Mouse (Mus musculus) liver, adult 2 months (tissue): ENCODE results near the gene Gm128. TPM values are rescaled to one million over a fixed set of nuclear protein-coding genes. Genes with fewer than 3 reads are reported as not detected.

Experiments used
- DNase-seq: peaks from one replicate; pipeline ENCODE4 v3.0.0-alpha.2; 2011; ENCODE audit warnings: low read depth, low spot score; ENCODE audit errors: extremely low read depth
- H3K27ac ChIP-seq: fragments of 200-500 bp; replicated peaks from 2 replicates; pipeline ENCODE4 v1.5.1; 2012; ENCODE audit warnings: low read depth, mild to moderate bottlenecking, control low read depth, inconsistent platforms, low read length; ENCODE audit not compliant: insufficient read depth
- H3K27me3 ChIP-seq: fragments of 200-500 bp; 2 replicates; pipeline ENCODE4 v1.6.1; 2012; ENCODE audit warnings: mild to moderate bottlenecking, moderate library complexity, low read length, inconsistent platforms; ENCODE audit not compliant: control insufficient read depth, insufficient read depth
- H3K36me3 ChIP-seq: fragments of 200-500 bp; 2 replicates; pipeline ENCODE4 v1.6.1; 2012; ENCODE audit warnings: low read length, inconsistent platforms; ENCODE audit not compliant: control insufficient read depth, insufficient read depth
- H3K4me1 ChIP-seq: fragments of 200-500 bp; 2 replicates; pipeline ENCODE4 v1.6.1; 2011; ENCODE audit warnings: low read length; ENCODE audit not compliant: control insufficient read depth, insufficient read depth
- H3K4me3 ChIP-seq: fragments of 200-500 bp; 2 replicates; pipeline ENCODE4 v1.5.1; 2011; ENCODE audit warnings: low read depth, mild to moderate bottlenecking, control low read depth, low read length, moderate library complexity; ENCODE audit not compliant: insufficient read depth
- H3K79me2 ChIP-seq: fragments of 200-500 bp; 2 replicates; pipeline ENCODE4 v1.6.1; 2012; ENCODE audit warnings: inconsistent platforms, mild to moderate bottlenecking, low read length, moderate library complexity; ENCODE audit not compliant: control insufficient read depth, insufficient read depth
- H3K9ac ChIP-seq: fragments of 200-500 bp; 2 replicates; pipeline ENCODE4 v1.6.1; 2012; ENCODE audit warnings: low read depth, mild to moderate bottlenecking, control low read depth, inconsistent platforms, low read length
- CTCF ChIP-seq: fragments of 200-500 bp; IDR thresholded peaks from 2 replicates; pipeline ENCODE4 v1.5.1; 2011; ENCODE audit warnings: low read depth, low read length, control low read depth
- POLR2A ChIP-seq: fragments of 200-500 bp; IDR thresholded peaks from 2 replicates; pipeline ENCODE4 v1.6.1; 2011; ENCODE audit warnings: low read length, control low read depth; ENCODE audit not compliant: insufficient read depth; ENCODE audit errors: extremely low read depth
- WGBS: fragments of 180-500 bp; shearing (Covaris S2); methylation state at CpG from one replicate; pipeline ENCODE4 v1.1.7; 2018; 5-methylcytosine and 5-hydroxymethylcytosine counted together
- polyA plus RNA-seq: library from polyadenylated mRNA; depleted of rRNA; stranded (reverse); fragments of >200 nt; gene quantifications from 2 replicates; pipeline ENCODE4 v1.2.3, GENCODE M21; 2012
- total RNA-seq: library from RNA; depleted of rRNA; stranded (reverse); fragments of >200 nt; gene quantifications from 2 replicates; pipeline ENCODE4 v1.2.3, GENCODE M21; 2014

Gene Gm128
- total and polyA plus RNA-seq, 2 experiments: 0.09 TPM; not detected in 1

DNA sequence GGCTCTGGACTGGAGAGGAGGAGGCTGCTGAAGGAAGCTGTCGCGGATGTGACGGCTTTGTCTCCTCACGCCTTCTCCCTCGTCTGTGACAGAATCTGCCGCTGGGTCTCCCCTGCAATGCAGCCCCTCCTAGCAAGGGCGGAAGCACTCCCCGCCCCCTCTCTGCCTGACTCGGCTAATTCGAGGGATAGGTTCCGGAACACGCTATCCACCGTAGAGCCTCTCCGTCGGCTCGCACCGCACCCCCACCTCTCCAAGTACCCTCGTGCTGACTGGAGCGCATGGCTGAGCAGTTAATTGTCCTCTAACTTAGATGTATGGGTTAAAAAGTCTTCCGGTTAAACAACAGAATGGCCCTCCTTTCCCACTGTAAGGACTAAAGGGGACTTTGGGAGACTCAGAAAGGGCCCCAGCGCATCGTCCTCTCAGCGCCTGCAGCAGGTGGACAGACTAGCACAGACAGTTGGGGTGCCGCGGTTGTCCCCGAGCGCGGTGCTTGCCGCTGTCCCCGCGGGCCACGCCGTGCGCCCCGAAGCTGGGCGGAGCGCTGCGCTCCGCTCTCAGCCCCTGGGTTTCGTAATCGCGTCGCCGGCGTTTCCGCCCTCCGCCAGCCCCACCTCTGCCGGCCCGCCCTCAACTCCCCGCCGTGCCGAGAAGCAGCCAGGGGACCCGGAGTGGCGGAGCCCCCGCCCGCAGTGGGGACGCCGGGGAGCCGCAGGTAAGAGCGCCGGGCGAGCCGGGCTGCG, 13.1 kb downstream of the Gm128 start, which contains the start of gene Cdc42se1:
Gene Cdc42se1, plus strand, starts transcription at position 585 of the 746 bp plus-strand sequence.
- Histone ChIP-seq H3K27me3 (no peaks in the 10 kb centered on the region), H3K27ac (peak within 1 kb of the TSS; percentile 74), H3K79me2 (peaks cover 9% of the 10 kb centered on the region; the same call in 1 of the 2 replicates), H3K4me1 (peaks cover 3% of the 10 kb centered on the region), H3K9ac (peak within 1 kb of the TSS; percentile 90), H3K4me3 (peak within 1 kb of the TSS; percentile 74), H3K36me3 (peaks cover 3% of the 10 kb centered on the region; the same call in 1 of the 2 replicates)
- DNase-seq: peak; percentile 66
- peak; percentile 65 for TF ChIP-seq POLR2A
- TF ChIP-seq CTCF: no peak
- under 1% methylated on average over 64 of the region's 64 CpGs for WGBS

DNA sequence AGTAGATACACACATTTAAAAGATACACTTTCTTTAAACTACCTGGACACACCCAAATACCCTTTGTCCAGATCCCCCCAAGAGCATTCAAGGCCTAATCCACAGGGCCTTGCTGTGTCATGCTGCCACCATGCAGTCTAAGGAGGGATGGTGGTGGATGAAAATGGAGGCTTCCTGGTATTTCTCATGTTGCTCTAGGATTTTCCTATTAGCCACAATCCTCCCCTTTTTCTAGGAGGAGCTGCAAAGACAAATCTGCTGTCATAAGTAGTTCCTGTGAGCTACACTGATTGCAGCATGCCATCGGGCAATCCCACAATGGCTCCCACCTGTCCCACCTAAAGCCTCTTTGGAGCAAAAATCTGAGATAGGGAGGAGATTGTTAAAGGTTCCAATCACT, 14.2 kb downstream of the Gm128 start:
- Histone ChIP-seq H3K27me3 (no peaks in the 10 kb centered on the region), H3K27ac (no peak overlapping the region), H3K36me3 (peaks cover 2% of the 10 kb centered on the region; the same call in 1 of the 2 replicates), H3K4me3 (no peak overlapping the region), H3K79me2 (peaks cover 9% of the 10 kb centered on the region; the same call in 1 of the 2 replicates), H3K9ac (no peak overlapping the region), H3K4me1 (peaks cover 3% of the 10 kb centered on the region)
- no peak for TF ChIP-seq CTCF
- TF ChIP-seq POLR2A: no peak
- WGBS: 33% methylated on average over 1 of the region's 1 CpGs
- no peak for DNase-seq

DNA sequence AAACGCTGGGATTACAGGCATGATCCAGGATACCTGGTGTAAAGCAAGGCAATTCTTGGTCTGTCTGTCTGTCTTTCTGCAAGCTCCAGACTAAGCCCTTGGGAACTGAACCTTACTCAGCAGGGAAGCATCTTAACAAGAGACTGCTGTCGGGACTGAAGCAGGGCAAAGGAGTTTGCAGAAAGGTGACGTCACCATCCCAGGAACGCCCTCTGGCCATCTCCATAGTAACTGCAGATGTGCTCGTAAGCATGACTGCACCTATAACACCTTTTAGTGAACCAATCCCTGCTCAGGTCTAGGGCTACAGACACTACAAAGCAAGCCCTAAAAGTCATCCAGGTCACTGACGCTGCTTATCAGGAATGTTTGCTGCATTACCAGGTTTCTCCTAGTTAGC, 17.1 kb downstream of the Gm128 start:
- TF ChIP-seq POLR2A (no peak), CTCF (no peak)
- no peak overlapping the region for H3K9ac ChIP-seq
- no peak overlapping the region for H3K4me3 ChIP-seq
- no peaks in the 10 kb centered on the region for H3K36me3 ChIP-seq
- DNase-seq: peak; percentile 57
- peaks cover 3% of the 10 kb centered on the region; the same call in 1 of the 2 replicates for H3K4me1 ChIP-seq
- peaks cover 3% of the 10 kb centered on the region; the same call in 1 of the 2 replicates for H3K79me2 ChIP-seq
- 43% methylated on average over 6 of the region's 6 CpGs for WGBS
- H3K27ac ChIP-seq: no peak overlapping the region
- H3K27me3 ChIP-seq: no peaks in the 10 kb centered on the region

DNA sequence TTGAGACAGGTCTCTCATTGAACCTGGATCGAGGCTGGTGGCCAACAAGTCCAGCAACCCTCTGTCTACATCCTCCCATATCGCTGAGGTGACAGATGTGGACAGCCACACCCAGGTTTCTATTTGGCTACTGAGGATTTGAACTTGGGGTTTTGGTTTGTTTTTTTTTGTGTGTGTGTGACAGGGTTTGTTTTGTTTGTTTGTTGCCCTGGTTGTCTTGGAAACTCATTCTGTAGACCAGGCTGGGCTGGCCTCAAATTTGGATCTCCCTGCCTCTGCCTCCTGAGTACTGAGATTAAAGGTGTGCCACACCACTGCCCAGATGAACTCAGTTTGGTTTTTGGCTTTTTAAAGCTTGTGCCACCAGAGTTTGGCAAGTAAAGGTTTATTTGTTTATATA, 18.4 kb downstream of the Gm128 start:
- Histone ChIP-seq H3K27ac (no peak overlapping the region), H3K4me3 (no peak overlapping the region), H3K27me3 (no peaks in the 10 kb centered on the region), H3K79me2 (no peaks in the 10 kb centered on the region), H3K9ac (no peak overlapping the region), H3K4me1 (peaks cover 2% of the 10 kb centered on the region; the same call in 1 of the 2 replicates), H3K36me3 (no peaks in the 10 kb centered on the region)
- TF ChIP-seq POLR2A: no peak
- TF ChIP-seq CTCF: no peak
- DNase-seq: no peak
- WGBS: 84% methylated on average over 2 of the region's 2 CpGs

DNA sequence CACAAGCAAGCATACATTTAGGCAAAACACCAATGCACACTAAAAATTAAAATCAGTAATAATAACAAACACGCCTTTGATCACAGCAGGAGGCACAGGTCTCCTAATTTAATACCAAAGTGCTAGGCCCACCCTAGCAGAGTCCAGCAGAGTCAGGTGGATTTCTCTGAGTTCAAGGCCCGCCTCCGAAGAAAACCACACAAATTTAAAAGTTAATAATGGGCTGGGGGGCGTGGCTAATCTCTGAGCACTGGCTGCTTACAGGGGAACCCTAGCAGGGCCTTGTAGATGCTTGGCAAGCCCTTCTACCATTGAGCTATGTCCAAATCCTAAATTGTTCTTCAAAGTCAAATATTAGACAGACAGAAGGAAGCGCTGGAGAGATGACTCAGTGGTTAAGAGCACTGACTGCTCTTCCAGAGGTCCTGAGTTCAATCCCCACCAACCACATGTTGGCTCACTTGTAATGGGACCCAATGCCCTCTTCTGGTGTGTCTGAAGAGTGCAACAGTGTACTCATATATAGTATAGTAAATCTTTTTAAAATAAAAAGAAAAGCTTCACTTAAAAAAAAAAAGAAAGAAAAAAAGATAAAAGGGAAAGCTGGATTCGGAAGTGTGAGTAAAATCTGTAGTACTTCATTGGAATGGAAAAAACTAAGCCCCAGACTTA, 22.8 kb downstream of the Gm128 start:
- H3K4me3 ChIP-seq: no peak overlapping the region
- no peak overlapping the region for H3K27ac ChIP-seq
- H3K4me1 ChIP-seq: peaks cover 11% of the 10 kb centered on the region
- peaks cover 4% of the 10 kb centered on the region for H3K36me3 ChIP-seq
- H3K9ac ChIP-seq: no peak overlapping the region
- WGBS: 68% methylated on average over 6 of the region's 6 CpGs
- H3K27me3 ChIP-seq: no peaks in the 10 kb centered on the region
- DNase-seq: no peak
- no peak for TF ChIP-seq CTCF
- no peak for TF ChIP-seq POLR2A
- peaks cover 4% of the 10 kb centered on the region; the same call in 1 of the 2 replicates for H3K79me2 ChIP-seq
